Mouse (Mus musculus) small intestine, adult 2 months (tissue): ENCODE measurements around the gene Wdr63. TPM values are rescaled to one million over a fixed set of nuclear protein-coding genes. Genes with fewer than 3 reads are reported as not detected.
A peak's percentile ranks its signal among the peaks of the same experiment; 100 is the strongest.

Source experiments
- H3K27ac ChIP-seq: fragments of 200-500 bp; 2 replicates; pipeline ENCODE4 v1.5.1; 2012; ENCODE audit warnings: low read depth, low read length, control low read depth, inconsistent platforms; ENCODE audit not compliant: insufficient read depth
- H3K27me3 ChIP-seq: fragments of 200-500 bp; 2 replicates; pipeline ENCODE4 v1.6.1; 2012; ENCODE audit warnings: mild to moderate bottlenecking, moderate library complexity, low read length, inconsistent platforms; ENCODE audit not compliant: control insufficient read depth, insufficient read depth
- H3K36me3 ChIP-seq: fragments of 200-500 bp; 2 replicates; pipeline ENCODE4 v1.6.1; 2012; ENCODE audit warnings: mild to moderate bottlenecking, low read length, control low read depth, inconsistent platforms; ENCODE audit not compliant: control insufficient read depth, insufficient read depth
- H3K4me1 ChIP-seq: fragments of 200-500 bp; 2 replicates; pipeline ENCODE4 v1.6.1; 2012; ENCODE audit warnings: low read length, inconsistent platforms, mixed read lengths; ENCODE audit not compliant: control insufficient read depth, insufficient read depth, insufficient read length
- H3K4me3 ChIP-seq: fragments of 200-500 bp; 2 replicates; pipeline ENCODE4 v1.5.1; 2012; ENCODE audit warnings: low read depth, mild to moderate bottlenecking, control low read depth, inconsistent platforms, low read length, moderate library complexity
- CTCF ChIP-seq: fragments of 200-500 bp; IDR thresholded peaks from 2 replicates; pipeline ENCODE4 v1.5.1; 2012; ENCODE audit warnings: low read depth, mild to moderate bottlenecking, control low read depth, inconsistent platforms, low read length, moderate library complexity, mixed read lengths; ENCODE audit not compliant: insufficient replicate concordance, insufficient read length; ENCODE audit errors: extremely low read depth
- POLR2A ChIP-seq: fragments of 200-500 bp; IDR thresholded peaks from 2 replicates; pipeline ENCODE4 v1.6.1; 2012; ENCODE audit warnings: low read depth, mild to moderate bottlenecking, control low read depth, inconsistent platforms, low read length, moderate library complexity
- WGBS: fragments of 180-500 bp; shearing (Covaris S2); methylation state at CpG from one replicate; pipeline ENCODE4 v1.1.7; 2018; 5-methylcytosine and 5-hydroxymethylcytosine counted together
- polyA plus RNA-seq: library from polyadenylated mRNA; depleted of rRNA; stranded (reverse); fragments of >200 nt; gene quantifications from 2 replicates; pipeline ENCODE4 v1.2.3, GENCODE M21; 2012

Gene Wdr63
- polyA plus RNA-seq, 1 experiment = not detected

GRCm38 (mm10) chr3:146142523-146142922 is 34.6 kb upstream of the Wdr63 start:
- TF ChIP-seq CTCF = no peak
- Histone ChIP-seq H3K27me3 (no peaks in the 10 kb centered on the region), H3K4me1 (no peaks in the 10 kb centered on the region), H3K36me3 (no peaks in the 10 kb centered on the region), H3K27ac (no peak overlapping the region), H3K4me3 (no peak overlapping the region)
- WGBS = 81% methylated on average over 7 of the region's 7 CpGs

GRCm38 (mm10) chr3:146140276-146140675 is 32.3 kb upstream of the Wdr63 start:
- no peaks in the 10 kb centered on the region for H3K36me3 ChIP-seq
- no peak overlapping the region for H3K27ac ChIP-seq
- no peaks in the 10 kb centered on the region for H3K4me1 ChIP-seq
- WGBS = 93% methylated on average over 7 of the region's 7 CpGs
- H3K4me3 ChIP-seq = no peak overlapping the region
- no peak for TF ChIP-seq POLR2A
- no peak for TF ChIP-seq CTCF
- no peaks in the 10 kb centered on the region for H3K27me3 ChIP-seq

- 34% methylated on average over 10 of the region's 10 CpGs for WGBS
- no peak for TF ChIP-seq POLR2A
- TF ChIP-seq CTCF = peak; percentile 60; the same call in 1 of the 2 replicates
- H3K36me3 ChIP-seq = no peaks in the 10 kb centered on the region
- H3K27me3 ChIP-seq = no peaks in the 10 kb centered on the region
- H3K27ac ChIP-seq = no peak overlapping the region
- H3K4me3 ChIP-seq = no peak overlapping the region
- H3K4me1 ChIP-seq = peaks cover 5% of the 10 kb centered on the region; the same call in 1 of the 2 replicates
Measured at GRCm38 (mm10) chr3:146136422-146136821, 28.5 kb upstream of the Wdr63 start.

GRCm38 (mm10) chr3:146135417-146135816 is 27.5 kb upstream of the Wdr63 start:
- Histone ChIP-seq H3K4me3 (no peak overlapping the region), H3K36me3 (no peaks in the 10 kb centered on the region), H3K27ac (no peak overlapping the region), H3K4me1 (peaks cover 5% of the 10 kb centered on the region; the same call in 1 of the 2 replicates), H3K27me3 (no peaks in the 10 kb centered on the region)
- WGBS = 84% methylated on average over 2 of the region's 2 CpGs
- TF ChIP-seq POLR2A = no peak
- TF ChIP-seq CTCF = no peak

GRCm38 (mm10) chr3:146134834-146135233 is 26.9 kb upstream of the Wdr63 start:
- WGBS = 23% methylated on average over 9 of the region's 9 CpGs
- no peaks in the 10 kb centered on the region for H3K27me3 ChIP-seq
- peak overlapping the region; percentile 1; the same call in 1 of the 2 replicates for H3K4me3 ChIP-seq

GRCm38 (mm10) chr3:146127205-146127604 is 19.3 kb upstream of the Wdr63 start:
- no peak overlapping the region for H3K4me3 ChIP-seq
- H3K27ac ChIP-seq = no peak overlapping the region
- H3K4me1 ChIP-seq = no peaks in the 10 kb centered on the region
- no peak for TF ChIP-seq POLR2A
- no peak for TF ChIP-seq CTCF
- H3K27me3 ChIP-seq = no peaks in the 10 kb centered on the region
- 81% methylated on average over 6 of the region's 6 CpGs for WGBS
- no peaks in the 10 kb centered on the region for H3K36me3 ChIP-seq

More at GRCm38 (mm10) chr3:146134834-146135233, 26.9 kb upstream of the Wdr63 start:
- Histone ChIP-seq H3K4me1 (peaks cover 5% of the 10 kb centered on the region; the same call in 1 of the 2 replicates), H3K27ac (no peak overlapping the region), H3K36me3 (no peaks in the 10 kb centered on the region)
- no peak for TF ChIP-seq CTCF
- TF ChIP-seq POLR2A = no peak

- Histone ChIP-seq H3K36me3 (no peaks in the 10 kb centered on the region), H3K27ac (no peak overlapping the region), H3K4me3 (no peak overlapping the region), H3K4me1 (0 out of 2 replicates have a peak, but pooled peaks cover under 1% of the 10 kb centered on the region), H3K27me3 (no peaks in the 10 kb centered on the region)
- WGBS = 44% methylated on average over 9 of the region's 9 CpGs
- TF ChIP-seq POLR2A = no peak
- TF ChIP-seq CTCF = no peak
Measured at GRCm38 (mm10) chr3:146123464-146123825, 15.5 kb upstream of the Wdr63 start.

GRCm38 (mm10) chr3:146122807-146123463 is 15.0 kb upstream of the Wdr63 start:
- TF ChIP-seq CTCF = no peak
- Histone ChIP-seq H3K4me1 (peaks cover 6% of the 10 kb centered on the region; the same call in 1 of the 2 replicates), H3K27ac (no peak overlapping the region), H3K36me3 (no peaks in the 10 kb centered on the region), H3K27me3 (no peaks in the 10 kb centered on the region), H3K4me3 (no peak overlapping the region)
- WGBS = 70% methylated on average over 8 of the region's 8 CpGs
